Mouse (Mus musculus) embryonic fibroblast, embryonic 13.5 days (primary cell): ENCODE measurements around the gene Frem2.

ENCODE experiments used
- CTCF ChIP-seq: IDR thresholded peaks from 2 replicates; pipeline ENCODE4 v1.5.1; 2011; ENCODE audit warnings: mild to moderate bottlenecking, control low read depth, low read length, moderate library complexity, borderline replicate concordance; ENCODE audit not compliant: insufficient read depth
- POLR2A ChIP-seq: IDR thresholded peaks from 2 replicates; pipeline ENCODE4 v1.6.1; 2011; ENCODE audit warnings: low read depth, mild to moderate bottlenecking, control low read depth, low read length, moderate library complexity

DNA sequence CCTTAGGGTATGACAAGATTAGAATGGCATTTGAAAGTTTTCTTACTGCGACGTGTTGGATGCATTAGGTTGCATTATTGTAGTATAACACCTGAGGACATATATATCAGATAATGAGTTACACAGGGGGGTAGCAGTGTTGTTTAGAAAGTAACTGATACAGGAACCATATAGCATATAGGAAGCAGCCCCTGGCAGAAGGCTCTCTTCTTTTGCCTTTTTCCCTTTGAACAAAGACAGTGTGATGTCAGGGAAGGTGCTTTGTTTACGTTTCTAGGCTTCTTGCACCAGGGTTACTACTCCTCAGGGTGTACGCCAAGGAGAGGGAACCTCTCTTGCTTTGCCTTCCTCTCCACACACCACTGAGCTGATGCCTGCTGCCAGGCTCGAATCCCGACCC is 168.8 kb downstream of the Frem2 start, which contains the start of gene Stoml3:
- no peak for TF ChIP-seq POLR2A
- TF ChIP-seq CTCF = no peak
